Mouse (Mus musculus): ENCODE results near the gene Olfr317. TPM values are rescaled to one million over a fixed set of nuclear protein-coding genes. Genes with fewer than 3 reads are reported as not detected.
"Not testable (repeated sequence)": the region's sequence is repeated elsewhere in the genome, so short reads cannot be mapped to it uniquely, and the experiment has no call there.

Gene Olfr317
- polyA plus RNA-seq, 1 experiment from 2014 or later: 0.16 TPM

- not testable (repeated sequence) for H3K4me2 ChIP-seq (ENCODE audit: low read length); H3K27me3 ChIP-seq (replicated peaks; ENCODE audit: control insufficient read depth, insufficient read depth, low read length); H3K4me3 ChIP-seq (replicated peaks; ENCODE audit: low read length); H3K9ac ChIP-seq (replicated peaks; ENCODE audit: low read depth, low read length); H3K27ac ChIP-seq (ENCODE audit: low read length); ATAC-seq; H3K36me3 ChIP-seq (ENCODE audit: control insufficient read depth, insufficient read depth); H3K4me1 ChIP-seq (replicated peaks; ENCODE audit: control insufficient read depth, insufficient read depth, low read length); H3K9me3 ChIP-seq (ENCODE audit: control insufficient read depth, low read length)
- 79% methylated on average over 6 of the region's 6 CpGs for WGBS
Measured at GRCm38 (mm10) chr11:58727896-58728650, 10.9 kb downstream of the Olfr317 start.

GRCm38 (mm10) chr11:58723914-58724313 lies 15.1 kb downstream of the Olfr317 start, which contains the start of gene Olfr318:
Gene Olfr318, minus strand, starts transcription at chr11:58724014.
- H3K9ac ChIP-seq (replicated peaks; ENCODE audit: low read depth, low read length): no peak within 1 kb of the TSS
- no peak for ATAC-seq
- no peaks in the 10 kb centered on the region for H3K9me3 ChIP-seq (ENCODE audit: control insufficient read depth, low read length)
- H3K4me1 ChIP-seq (replicated peaks; ENCODE audit: control insufficient read depth, insufficient read depth, low read length): no peaks in the 10 kb centered on the region
- no peaks in the 10 kb centered on the region for H3K27me3 ChIP-seq (replicated peaks; ENCODE audit: control insufficient read depth, insufficient read depth, low read length)
- no peak within 1 kb of the TSS for H3K4me3 ChIP-seq (replicated peaks; ENCODE audit: low read length)
- no peak within 1 kb of the TSS for H3K4me2 ChIP-seq (ENCODE audit: low read length)
- H3K36me3 ChIP-seq (ENCODE audit: control insufficient read depth, insufficient read depth): no peaks in the 10 kb centered on the region
- H3K27ac ChIP-seq (ENCODE audit: low read length): no peak within 1 kb of the TSS

- Histone ChIP-seq H3K9me3 (ENCODE audit: control insufficient read depth, low read length) (no peaks in the 10 kb centered on the region), H3K36me3 (ENCODE audit: control insufficient read depth, insufficient read depth) (no peaks in the 10 kb centered on the region), H3K4me3 (replicated peaks; ENCODE audit: low read length) (no peak overlapping the region), H3K27ac (ENCODE audit: low read length) (no peak overlapping the region), H3K4me2 (ENCODE audit: low read length) (no peak overlapping the region), H3K9ac (replicated peaks; ENCODE audit: low read depth, low read length) (no peak overlapping the region), H3K4me1 (replicated peaks; ENCODE audit: control insufficient read depth, insufficient read depth, low read length) (no peaks in the 10 kb centered on the region), H3K27me3 (replicated peaks; ENCODE audit: control insufficient read depth, insufficient read depth, low read length) (no peaks in the 10 kb centered on the region)
- WGBS: 91% methylated on average over 4 of the region's 4 CpGs
- ATAC-seq: no peak
Measured at GRCm38 (mm10) chr11:58719701-58720100, 19.3 kb downstream of the Olfr317 start.

- WGBS: 89% methylated on average over 6 of the region's 7 CpGs
- not testable (repeated sequence) for ATAC-seq
Measured at GRCm38 (mm10) chr11:58717723-58718122, 21.3 kb downstream of the Olfr317 start.

GRCm38 (mm10) chr11:58709086-58709485 lies 29.9 kb downstream of the Olfr317 start:
- no peak overlapping the region for H3K4me2 ChIP-seq (ENCODE audit: low read length)
- H3K4me1 ChIP-seq (replicated peaks; ENCODE audit: control insufficient read depth, insufficient read depth, low read length): no peaks in the 10 kb centered on the region
- no peak overlapping the region for H3K9ac ChIP-seq (replicated peaks; ENCODE audit: low read depth, low read length)
- no peak for ATAC-seq
- H3K4me3 ChIP-seq (replicated peaks; ENCODE audit: low read length): no peak overlapping the region
- 82% methylated on average over 11 of the region's 11 CpGs for WGBS
- H3K36me3 ChIP-seq (ENCODE audit: control insufficient read depth, insufficient read depth): no peaks in the 10 kb centered on the region
- no peaks in the 10 kb centered on the region for H3K27me3 ChIP-seq (replicated peaks; ENCODE audit: control insufficient read depth, insufficient read depth, low read length)
- no peak overlapping the region for H3K27ac ChIP-seq (ENCODE audit: low read length)
- H3K9me3 ChIP-seq (ENCODE audit: control insufficient read depth, low read length): no peaks in the 10 kb centered on the region

More at GRCm38 (mm10) chr11:58717723-58718122, 21.3 kb downstream of the Olfr317 start:
- not testable (repeated sequence) for H3K27ac ChIP-seq (ENCODE audit: low read length); H3K4me1 ChIP-seq (replicated peaks; ENCODE audit: control insufficient read depth, insufficient read depth, low read length); H3K27me3 ChIP-seq (replicated peaks; ENCODE audit: control insufficient read depth, insufficient read depth, low read length); H3K9me3 ChIP-seq (ENCODE audit: control insufficient read depth, low read length); H3K4me3 ChIP-seq (replicated peaks; ENCODE audit: low read length); H3K36me3 ChIP-seq (ENCODE audit: control insufficient read depth, insufficient read depth); H3K4me2 ChIP-seq (ENCODE audit: low read length); H3K9ac ChIP-seq (replicated peaks; ENCODE audit: low read depth, low read length)

- ATAC-seq: no peak
- peaks cover 5% of the 10 kb centered on the region; the same call in 1 of the 2 replicates for H3K9me3 ChIP-seq (ENCODE audit: control insufficient read depth, low read length)
- H3K4me1 ChIP-seq (replicated peaks; ENCODE audit: control insufficient read depth, insufficient read depth, low read length): no peaks in the 10 kb centered on the region
- no peak within 1 kb of the TSS for H3K27ac ChIP-seq (ENCODE audit: low read length)
- H3K4me3 ChIP-seq (replicated peaks; ENCODE audit: low read length): no peak within 1 kb of the TSS
- H3K36me3 ChIP-seq (ENCODE audit: control insufficient read depth, insufficient read depth): no peaks in the 10 kb centered on the region
- H3K9ac ChIP-seq (replicated peaks; ENCODE audit: low read depth, low read length): no peak within 1 kb of the TSS
- 86% methylated on average over 3 of the region's 3 CpGs for WGBS
- H3K4me2 ChIP-seq (ENCODE audit: low read length): no peak within 1 kb of the TSS
- no peaks in the 10 kb centered on the region for H3K27me3 ChIP-seq (replicated peaks; ENCODE audit: control insufficient read depth, insufficient read depth, low read length)
Measured at GRCm38 (mm10) chr11:58698862-58699261, 40.1 kb downstream of the Olfr317 start, which contains the start of gene Olfr319. Gene Olfr319, plus strand, starts transcription at chr11:58699162.

Other genes starting within 250 kb of the Olfr317 start
- not detected in 2 replicates for gene Olfr332, start 246.7 kb downstream of the Olfr317 start, polyA plus RNA-seq (2015; fragmentation: Nextera tagmentation; extraction: Ambion mirVana)
- not detected in 2 replicates for gene Olfr331, start 236.6 kb downstream of the Olfr317 start, polyA plus RNA-seq (2015; fragmentation: Nextera tagmentation; extraction: Ambion mirVana)
- gene Olfr330, start 204.4 kb downstream of the Olfr317 start, polyA plus RNA-seq (2015; fragmentation: Nextera tagmentation; extraction: Ambion mirVana): not detected in 2 replicates
- not detected in 2 replicates for gene Olfr329-ps, start 192.8 kb downstream of the Olfr317 start, polyA plus RNA-seq (2015; fragmentation: Nextera tagmentation; extraction: Ambion mirVana)
- not detected in 2 replicates for gene Olfr328, start 183.6 kb downstream of the Olfr317 start, polyA plus RNA-seq (2015; fragmentation: Nextera tagmentation; extraction: Ambion mirVana)
- not detected in 2 replicates for gene Olfr224, start 168.7 kb downstream of the Olfr317 start, polyA plus RNA-seq (2015; fragmentation: Nextera tagmentation; extraction: Ambion mirVana)
- not detected in 2 replicates for gene Olfr325, start 161.5 kb downstream of the Olfr317 start, polyA plus RNA-seq (2015; fragmentation: Nextera tagmentation; extraction: Ambion mirVana)
- not detected in 2 replicates for gene Olfr324, start 144.1 kb downstream of the Olfr317 start, polyA plus RNA-seq (2015; fragmentation: Nextera tagmentation; extraction: Ambion mirVana)
- not detected in 2 replicates for gene 2210407C18Rik, start 123.1 kb downstream of the Olfr317 start, polyA plus RNA-seq (2015; fragmentation: Nextera tagmentation; extraction: Ambion mirVana)
- not detected in 2 replicates for gene Olfr323, start 108.7 kb downstream of the Olfr317 start, polyA plus RNA-seq (2015; fragmentation: Nextera tagmentation; extraction: Ambion mirVana)
- 0.09 TPM in 1 of 2 replicates, not detected in the other for gene Trim58, start 98.7 kb downstream of the Olfr317 start, polyA plus RNA-seq (2015; fragmentation: Nextera tagmentation; extraction: Ambion mirVana)
- gene Olfr322, start 80.4 kb downstream of the Olfr317 start, polyA plus RNA-seq (2015; fragmentation: Nextera tagmentation; extraction: Ambion mirVana): not detected in 2 replicates
- gene Olfr320, start 58.1 kb downstream of the Olfr317 start, polyA plus RNA-seq (2015; fragmentation: Nextera tagmentation; extraction: Ambion mirVana): not detected in 2 replicates
- gene Olfr319, start 40.0 kb downstream of the Olfr317 start, polyA plus RNA-seq (2015; fragmentation: Nextera tagmentation; extraction: Ambion mirVana): not detected in 2 replicates
- not detected in 2 replicates for gene Olfr318, start 15.2 kb downstream of the Olfr317 start, polyA plus RNA-seq (2015; fragmentation: Nextera tagmentation; extraction: Ambion mirVana)
- not detected in 2 replicates for gene Olfr316, start 13.5 kb upstream of the Olfr317 start, polyA plus RNA-seq (2015; fragmentation: Nextera tagmentation; extraction: Ambion mirVana)
- gene Olfr315, start 34.0 kb upstream of the Olfr317 start, polyA plus RNA-seq (2015; fragmentation: Nextera tagmentation; extraction: Ambion mirVana): not detected in 2 replicates
- gene Olfr314, start 43.7 kb upstream of the Olfr317 start, polyA plus RNA-seq (2015; fragmentation: Nextera tagmentation; extraction: Ambion mirVana): not detected in 2 replicates
- 1.8 and 5.4 TPM in 2 replicates for gene Fam183b, start 62.7 kb upstream of the Olfr317 start, polyA plus RNA-seq (2015; fragmentation: Nextera tagmentation; extraction: Ambion mirVana)
- gene Olfr313, start 75.8 kb upstream of the Olfr317 start, polyA plus RNA-seq (2015; fragmentation: Nextera tagmentation; extraction: Ambion mirVana): not detected in 2 replicates
- gene Olfr312, start 90.0 kb upstream of the Olfr317 start, polyA plus RNA-seq (2015; fragmentation: Nextera tagmentation; extraction: Ambion mirVana): not detected in 2 replicates
- gene Olfr311, start 100.0 kb upstream of the Olfr317 start, polyA plus RNA-seq (2015; fragmentation: Nextera tagmentation; extraction: Ambion mirVana): not detected in 2 replicates
- gene Gm12258, start 107.9 kb upstream of the Olfr317 start, polyA plus RNA-seq (2015; fragmentation: Nextera tagmentation; extraction: Ambion mirVana): 25.1 and 25.9 TPM in 2 replicates
- 11.5 and 13.6 TPM in 2 replicates for gene 2810021J22Rik, start 128.0 kb upstream of the Olfr317 start, polyA plus RNA-seq (2015; fragmentation: Nextera tagmentation; extraction: Ambion mirVana)
- gene Zfp39, start 165.0 kb upstream of the Olfr317 start, polyA plus RNA-seq (2015; fragmentation: Nextera tagmentation; extraction: Ambion mirVana): 7.5 and 8.1 TPM in 2 replicates
- not detected in 2 replicates for gene Btnl10, start 178.7 kb upstream of the Olfr317 start, polyA plus RNA-seq (2015; fragmentation: Nextera tagmentation; extraction: Ambion mirVana)
- gene Rnf187, start 199.7 kb upstream of the Olfr317 start, polyA plus RNA-seq (2015; fragmentation: Nextera tagmentation; extraction: Ambion mirVana): 423 and 435 TPM in 2 replicates
- gene Hist3h2ba, start 209.7 kb upstream of the Olfr317 start, polyA plus RNA-seq (2015; fragmentation: Nextera tagmentation; extraction: Ambion mirVana): 389 and 395 TPM in 2 replicates
- gene Hist3h2a, start 215.5 kb upstream of the Olfr317 start, polyA plus RNA-seq (2015; fragmentation: Nextera tagmentation; extraction: Ambion mirVana): 150 and 152 TPM in 2 replicates
- gene Trim17, start 215.5 kb upstream of the Olfr317 start, polyA plus RNA-seq (2015; fragmentation: Nextera tagmentation; extraction: Ambion mirVana): 1.8 and 2.0 TPM in 2 replicates
- gene Trim11, start 238.9 kb upstream of the Olfr317 start, polyA plus RNA-seq (2015; fragmentation: Nextera tagmentation; extraction: Ambion mirVana): 24.7 and 26.4 TPM in 2 replicates